Mouse (Mus musculus) duodenum, adult 2 months (tissue): ENCODE data around the gene Dpp4. TPM values are rescaled to one million over a fixed set of nuclear protein-coding genes. Genes with fewer than 3 reads are reported as not detected.

Experiments used
- polyA plus RNA-seq: library from polyadenylated mRNA; depleted of rRNA; stranded (reverse); fragments of >200 nt; gene quantifications from 2 replicates; pipeline ENCODE4 v1.2.3, GENCODE M21; 2012; ENCODE audit warnings: low replicate concordance; rRNA removed

The Dpp4 gene
- 10.9 and 37.8 TPM in 2 replicates for polyA plus RNA-seq

GRCm38 (mm10) chr2:62412081-62412821, at the start of gene Dpp4:
TSS of gene Dpp4 (minus strand) at chr2:62412231.

Other genes with a start within 250 kb of the Dpp4 start
- 7.3 and 8.8 TPM in 2 replicates for gene Gcg, start 71.4 kb upstream of the Dpp4 start, polyA plus RNA-seq
- gene Fap, start 161.8 kb upstream of the Dpp4 start, polyA plus RNA-seq, result 0.12 and 0.36 TPM in 2 replicates
- gene Ifih1, start 234.0 kb upstream of the Dpp4 start, polyA plus RNA-seq, result 10.8 and 12.6 TPM in 2 replicates